Mouse (Mus musculus): Measurements from ENCODE around the gene Gm13691. TPM values are rescaled to one million over a fixed set of nuclear protein-coding genes. Genes with fewer than 3 reads are reported as not detected.

The Gm13691 gene
- under 1 TPM in 1 of 2 experiments, not detected in 1; 0.16 TPM for polyA plus RNA-seq (2017; shearing (Covaris generic))

GRCm38 (mm10) chr2:83990253-83990652 is at the start of gene Gm13691:
Gene Gm13691 (plus strand): TSS chr2:83990553.

GRCm38 (mm10) chr2:83940931-83941361 is 49.4 kb upstream of the Gm13691 start, which contains the start of gene Zswim2:
Gene Zswim2 (minus strand): TSS chr2:83941228.

DNA sequence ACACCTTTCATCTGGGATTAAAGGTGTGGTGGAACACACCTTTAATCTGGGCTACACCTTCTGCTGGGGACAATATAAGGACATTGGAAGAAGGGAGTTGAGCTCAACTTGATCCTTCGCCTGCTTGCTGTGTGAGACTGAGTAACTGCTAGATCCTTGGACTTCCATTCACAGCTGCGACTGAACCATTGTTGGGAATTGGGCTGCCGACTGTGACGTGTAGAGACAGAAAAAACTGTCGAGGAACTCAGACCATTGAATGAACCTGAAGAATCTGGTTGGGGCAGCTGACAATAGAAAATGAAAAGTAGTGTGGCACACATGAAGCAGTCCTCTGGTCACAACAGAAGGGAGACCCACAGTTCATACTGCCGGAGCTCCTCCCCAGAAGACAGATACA is 35.0 kb upstream of the Gm13691 start, which contains the start of gene Gm13698:
Gene Gm13698 (plus strand): TSS at position 301 of the 400 bp plus-strand sequence.

DNA sequence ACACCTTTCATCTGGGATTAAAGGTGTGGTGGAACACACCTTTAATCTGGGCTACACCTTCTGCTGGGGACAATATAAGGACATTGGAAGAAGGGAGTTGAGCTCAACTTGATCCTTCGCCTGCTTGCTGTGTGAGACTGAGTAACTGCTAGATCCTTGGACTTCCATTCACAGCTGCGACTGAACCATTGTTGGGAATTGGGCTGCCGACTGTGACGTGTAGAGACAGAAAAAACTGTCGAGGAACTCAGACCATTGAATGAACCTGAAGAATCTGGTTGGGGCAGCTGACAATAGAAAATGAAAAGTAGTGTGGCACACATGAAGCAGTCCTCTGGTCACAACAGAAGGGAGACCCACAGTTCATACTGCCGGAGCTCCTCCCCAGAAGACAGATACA is 29.1 kb upstream of the Gm13691 start, which contains the start of gene Gm13693:
Gene Gm13693 (plus strand): TSS at position 301 of the 400 bp plus-strand sequence.

GRCm38 (mm10) chr2:83967013-83967412 is 23.3 kb upstream of the Gm13691 start, which contains the start of gene Gm13695:
Gene Gm13695 (plus strand): TSS chr2:83967313.

DNA sequence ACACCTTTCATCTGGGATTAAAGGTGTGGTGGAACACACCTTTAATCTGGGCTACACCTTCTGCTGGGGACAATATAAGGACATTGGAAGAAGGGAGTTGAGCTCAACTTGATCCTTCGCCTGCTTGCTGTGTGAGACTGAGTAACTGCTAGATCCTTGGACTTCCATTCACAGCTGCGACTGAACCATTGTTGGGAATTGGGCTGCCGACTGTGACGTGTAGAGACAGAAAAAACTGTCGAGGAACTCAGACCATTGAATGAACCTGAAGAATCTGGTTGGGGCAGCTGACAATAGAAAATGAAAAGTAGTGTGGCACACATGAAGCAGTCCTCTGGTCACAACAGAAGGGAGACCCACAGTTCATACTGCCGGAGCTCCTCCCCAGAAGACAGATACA is 17.5 kb upstream of the Gm13691 start, which contains the start of gene Gm13696:
Gene Gm13696 (plus strand): TSS at position 301 of the 400 bp plus-strand sequence.

GRCm38 (mm10) chr2:83978633-83979032 is 11.7 kb upstream of the Gm13691 start, which contains the start of gene Gm13694:
Gene Gm13694 (plus strand): TSS chr2:83978933.

DNA sequence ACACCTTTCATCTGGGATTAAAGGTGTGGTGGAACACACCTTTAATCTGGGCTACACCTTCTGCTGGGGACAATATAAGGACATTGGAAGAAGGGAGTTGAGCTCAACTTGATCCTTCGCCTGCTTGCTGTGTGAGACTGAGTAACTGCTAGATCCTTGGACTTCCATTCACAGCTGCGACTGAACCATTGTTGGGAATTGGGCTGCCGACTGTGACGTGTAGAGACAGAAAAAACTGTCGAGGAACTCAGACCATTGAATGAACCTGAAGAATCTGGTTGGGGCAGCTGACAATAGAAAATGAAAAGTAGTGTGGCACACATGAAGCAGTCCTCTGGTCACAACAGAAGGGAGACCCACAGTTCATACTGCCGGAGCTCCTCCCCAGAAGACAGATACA is 5.9 kb upstream of the Gm13691 start, which contains the start of gene Gm13697:
Gene Gm13697 (plus strand): TSS at position 301 of the 400 bp plus-strand sequence.

Other genes with a start within 250 kb of the Gm13691 start
- gene Fam171b, start 177.9 kb upstream of the Gm13691 start, polyA plus RNA-seq (2017; shearing (Covaris generic)), result under 1 TPM in 1 of 2 experiments, not detected in 1; 0.14 TPM
- not detected for gene Zswim2, start 49.3 kb upstream of the Gm13691 start, polyA plus RNA-seq (2017; shearing (Covaris generic))
- under 1 TPM in 1 of 2 experiments, not detected in 1; 0.16 TPM for gene Gm13698, start 34.9 kb upstream of the Gm13691 start, polyA plus RNA-seq (2017; shearing (Covaris generic))
- under 1 TPM in 1 of 2 experiments, not detected in 1; 0.16 TPM for gene Gm13693, start 29.1 kb upstream of the Gm13691 start, polyA plus RNA-seq (2017; shearing (Covaris generic))
- not detected for gene Gm13695, start 23.2 kb upstream of the Gm13691 start, polyA plus RNA-seq (2017; shearing (Covaris generic))
- under 1 TPM in 1 of 2 experiments, not detected in 1; 0.16 TPM for gene Gm13696, start 17.4 kb upstream of the Gm13691 start, polyA plus RNA-seq (2017; shearing (Covaris generic))
- under 1 TPM in 1 of 2 experiments, not detected in 1; 0.16 TPM for gene Gm13694, start 11.6 kb upstream of the Gm13691 start, polyA plus RNA-seq (2017; shearing (Covaris generic))
- gene Gm13697, start 5.8 kb upstream of the Gm13691 start, polyA plus RNA-seq (2017; shearing (Covaris generic)), result under 1 TPM in 1 of 2 experiments, not detected in 1; 0.16 TPM

Data from activated CD4-positive, CD25-positive, alpha-beta regulatory T cell (primary cell).